Mouse (Mus musculus) CD8-positive naive resting alpha-beta T cell, adult 57 days (primary cell): ENCODE data around the gene Crlf2. TPM values are rescaled to one million over a fixed set of nuclear protein-coding genes. Genes with fewer than 3 reads are reported as not detected.

ENCODE experiments used
- total RNA-seq: library from RNA; stranded (reverse); gene quantifications from one replicate; pipeline ENCODE4 v1.2.4, GENCODE M21; 2023

The Crlf2 gene
- 26.1 TPM for total RNA-seq

DNA sequence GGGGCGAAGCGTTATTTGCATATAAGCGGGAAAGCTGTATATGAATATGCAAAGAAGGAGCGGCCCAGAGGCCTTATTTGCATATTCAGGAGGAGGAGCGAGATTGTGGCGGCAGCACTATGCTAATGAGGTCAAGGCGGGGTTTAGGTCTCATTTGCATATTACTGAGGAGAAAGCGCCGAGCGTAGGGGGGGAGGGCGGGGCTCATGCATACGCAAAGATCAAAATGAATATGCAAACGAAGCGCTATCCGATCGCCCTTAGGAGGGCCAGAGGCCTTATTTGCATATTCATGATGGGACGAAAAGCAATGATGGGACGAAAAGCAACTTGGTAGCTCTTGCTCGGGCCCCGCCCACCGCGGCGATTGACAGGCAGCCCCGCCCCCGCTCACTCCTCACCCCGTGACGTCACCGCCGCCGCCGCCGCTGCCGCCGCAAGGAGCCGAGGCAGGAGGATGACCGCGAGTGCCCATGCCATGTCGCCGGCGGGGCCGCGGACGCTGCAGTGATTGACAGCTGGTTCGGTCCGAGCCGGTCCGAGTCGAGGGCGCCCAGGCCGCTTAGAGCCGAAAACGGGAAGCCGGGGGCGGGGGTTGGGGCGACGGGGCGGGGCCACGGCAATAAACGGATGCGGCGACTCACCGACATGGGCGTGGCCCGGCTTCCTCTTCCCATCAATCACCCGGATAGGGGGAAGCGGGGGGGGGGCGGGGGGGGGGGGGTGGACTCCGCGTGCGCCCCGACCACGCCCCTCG is at the start of gene Crlf2:
Crlf2 (minus strand) TSS at position 590 of the 757 bp plus-strand sequence.

Other genes starting within 250 kb of the Crlf2 start
- not detected for gene Vmn2r16, start 228.8 kb downstream of the Crlf2 start, total RNA-seq
- not detected for gene Vmn2r17, start 139.3 kb downstream of the Crlf2 start, total RNA-seq
- 4.3 TPM for gene 5430403G16Rik, start 132.0 kb upstream of the Crlf2 start, total RNA-seq
- 9.9 TPM for gene 4930522L14Rik, start 192.9 kb upstream of the Crlf2 start, total RNA-seq